Mouse (Mus musculus) forebrain, embryonic 15.5 days (tissue): ENCODE measurements around the gene Agpat2. TPM values are rescaled to one million over a fixed set of nuclear protein-coding genes. Genes with fewer than 3 reads are reported as not detected.
A peak's percentile ranks its signal among the peaks of the same experiment; 100 is the strongest.

Experiments
- ATAC-seq: fragments of 200-750 bp; cut with Nextera tagmentation; replicated peaks from 2 replicates; pipeline ENCODE4 v1.8.0; 2017; ENCODE audit warnings: mild to moderate bottlenecking, moderate TSS enrichment, moderate library complexity
- H3K27ac ChIP-seq: fragments of 300-500 bp; sonication (generic); replicated peaks from 2 replicates; pipeline ENCODE4 v1.5.1; 2015; ENCODE audit warnings: mild to moderate bottlenecking, inconsistent platforms
- H3K27me3 ChIP-seq: fragments of 300-500 bp; sonication (generic); 2 replicates; pipeline ENCODE4 v1.6.1; 2015; ENCODE audit warnings: inconsistent platforms
- H3K36me3 ChIP-seq: fragments of 300-500 bp; sonication (generic); 2 replicates; pipeline ENCODE4 v1.6.1; 2015; ENCODE audit warnings: mild to moderate bottlenecking, inconsistent platforms
- H3K4me1 ChIP-seq: fragments of 300-500 bp; sonication (generic); 2 replicates; pipeline ENCODE4 v1.6.1; 2015; ENCODE audit warnings: inconsistent platforms
- H3K4me2 ChIP-seq: fragments of 300-500 bp; sonication (generic); replicated peaks from 2 replicates; pipeline ENCODE4 v1.6.1; 2015; ENCODE audit warnings: mild to moderate bottlenecking, inconsistent platforms
- H3K4me3 ChIP-seq: fragments of 300-500 bp; sonication (generic); 2 replicates; pipeline ENCODE4 v1.5.1; 2015; ENCODE audit warnings: mild to moderate bottlenecking, inconsistent platforms
- H3K9ac ChIP-seq: fragments of 300-500 bp; sonication (generic); replicated peaks from 2 replicates; pipeline ENCODE4 v1.6.1; 2015; ENCODE audit warnings: mild to moderate bottlenecking, inconsistent platforms
- H3K9me3 ChIP-seq: fragments of 300-500 bp; sonication (generic); 2 replicates; pipeline ENCODE4 v1.6.1; 2016; ENCODE audit warnings: inconsistent platforms
- WGBS: fragments of 180-500 bp; shearing (Covaris S2); methylation state at CpG from one replicate; pipeline ENCODE4 v1.1.7; 2015; ENCODE audit warnings: mixed read lengths; 5-methylcytosine and 5-hydroxymethylcytosine counted together
- polyA plus RNA-seq: library from polyadenylated mRNA; unstranded; fragments of >200 nt; fragmentation: Nextera tagmentation; extraction: Ambion mirVana; gene quantifications from 2 replicates; pipeline ENCODE4 v1.2.1, GENCODE M21; 2015

The Agpat2 gene
- polyA plus RNA-seq, 1 experiment from 2014 or later: 3.9 TPM

GRCm38 (mm10) chr2:26561351-26562016 is 42.7 kb downstream of the Agpat2 start:
- Histone ChIP-seq H3K36me3 (no peaks in the 10 kb centered on the region), H3K27me3 (no peaks in the 10 kb centered on the region), H3K4me2 (no peak overlapping the region), H3K9me3 (no peaks in the 10 kb centered on the region), H3K4me3 (no peak overlapping the region), H3K9ac (no peak overlapping the region), H3K4me1 (0 out of 2 replicates have a peak, but pooled peaks cover 7% of the 10 kb centered on the region), H3K27ac (no peak overlapping the region)
- peak; percentile 51; the same call in 1 of the 2 replicates for ATAC-seq
- WGBS: 38% methylated on average over 6 of the region's 6 CpGs

GRCm38 (mm10) chr2:26560506-26560905 is 43.7 kb downstream of the Agpat2 start:
- Histone ChIP-seq H3K4me3 (no peak overlapping the region), H3K4me2 (no peak overlapping the region), H3K4me1 (0 out of 2 replicates have a peak, but pooled peaks cover 7% of the 10 kb centered on the region), H3K9ac (no peak overlapping the region), H3K27ac (no peak overlapping the region), H3K36me3 (no peaks in the 10 kb centered on the region), H3K9me3 (no peaks in the 10 kb centered on the region), H3K27me3 (no peaks in the 10 kb centered on the region)
- ATAC-seq: no peak
- WGBS: 84% methylated on average over 5 of the region's 5 CpGs

DNA sequence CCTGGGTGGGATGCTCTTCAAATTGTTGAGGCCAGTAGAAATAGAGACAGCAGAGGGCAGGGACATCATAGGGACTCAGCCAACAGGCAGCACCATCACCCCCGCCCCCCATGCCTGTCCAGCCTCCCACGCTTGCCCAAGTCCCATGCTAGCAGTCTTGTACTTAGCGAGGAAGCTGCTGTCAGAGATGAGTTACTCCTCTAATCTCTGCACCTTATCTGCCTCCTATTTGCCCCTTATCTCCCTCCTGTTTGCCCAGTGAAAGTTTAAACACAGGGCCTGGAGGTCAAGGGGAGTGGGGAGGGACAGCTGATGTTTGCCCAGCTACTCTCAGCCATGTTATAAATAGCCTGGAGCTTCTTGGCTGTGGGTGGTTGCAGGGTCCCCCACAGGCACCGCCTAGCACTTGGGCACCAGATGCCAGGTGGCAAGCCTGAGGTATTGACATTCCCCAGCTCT is 47.7 kb downstream of the Agpat2 start:
- Histone ChIP-seq H3K9me3 (no peaks in the 10 kb centered on the region), H3K27ac (no peak overlapping the region), H3K9ac (no peak overlapping the region), H3K36me3 (no peaks in the 10 kb centered on the region), H3K4me1 (0 out of 2 replicates have a peak, but pooled peaks cover 7% of the 10 kb centered on the region), H3K27me3 (no peaks in the 10 kb centered on the region), H3K4me2 (no peak overlapping the region), H3K4me3 (no peak overlapping the region)
- WGBS: 68% methylated on average over 4 of the region's 4 CpGs
- ATAC-seq: no peak

GRCm38 (mm10) chr2:26555076-26555475 is 49.1 kb downstream of the Agpat2 start:
- no peak overlapping the region for H3K27ac ChIP-seq
- no peak for ATAC-seq
- H3K27me3 ChIP-seq: no peaks in the 10 kb centered on the region
- H3K9me3 ChIP-seq: no peaks in the 10 kb centered on the region
- H3K4me2 ChIP-seq: no peak overlapping the region
- no peaks in the 10 kb centered on the region for H3K36me3 ChIP-seq
- H3K9ac ChIP-seq: no peak overlapping the region
- WGBS: 73% methylated on average over 4 of the region's 4 CpGs
- no peak overlapping the region for H3K4me3 ChIP-seq
- H3K4me1 ChIP-seq: peaks cover 9% of the 10 kb centered on the region; the same call in 1 of the 2 replicates

DNA sequence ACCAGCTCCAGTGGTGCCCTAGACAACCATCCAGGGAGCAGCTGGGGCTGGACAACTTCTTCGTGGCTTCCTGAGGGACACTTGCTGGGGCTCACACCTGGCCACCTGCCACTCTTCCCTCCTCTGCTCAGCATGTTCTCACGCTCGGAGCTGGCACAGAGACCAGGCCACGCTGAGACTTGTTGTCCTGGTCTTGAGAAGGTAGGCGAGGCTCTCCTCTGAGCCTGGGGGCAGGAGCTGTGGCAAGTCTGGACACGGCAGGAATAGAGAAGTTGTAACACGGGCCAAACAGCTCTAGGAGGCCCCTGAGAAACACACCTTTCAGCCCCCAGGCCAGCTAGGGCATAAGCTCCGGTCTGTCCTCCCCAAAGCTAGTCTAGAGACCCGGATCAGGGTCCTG is 50.3 kb downstream of the Agpat2 start:
- H3K9me3 ChIP-seq: no peaks in the 10 kb centered on the region
- H3K9ac ChIP-seq: no peak overlapping the region
- no peaks in the 10 kb centered on the region for H3K27me3 ChIP-seq
- H3K36me3 ChIP-seq: no peaks in the 10 kb centered on the region
- no peak for ATAC-seq
- H3K4me3 ChIP-seq: no peak overlapping the region
- no peak overlapping the region for H3K27ac ChIP-seq
- peaks cover 9% of the 10 kb centered on the region; the same call in 1 of the 2 replicates for H3K4me1 ChIP-seq
- no peak overlapping the region for H3K4me2 ChIP-seq
- WGBS: 84% methylated on average over 9 of the region's 9 CpGs

DNA sequence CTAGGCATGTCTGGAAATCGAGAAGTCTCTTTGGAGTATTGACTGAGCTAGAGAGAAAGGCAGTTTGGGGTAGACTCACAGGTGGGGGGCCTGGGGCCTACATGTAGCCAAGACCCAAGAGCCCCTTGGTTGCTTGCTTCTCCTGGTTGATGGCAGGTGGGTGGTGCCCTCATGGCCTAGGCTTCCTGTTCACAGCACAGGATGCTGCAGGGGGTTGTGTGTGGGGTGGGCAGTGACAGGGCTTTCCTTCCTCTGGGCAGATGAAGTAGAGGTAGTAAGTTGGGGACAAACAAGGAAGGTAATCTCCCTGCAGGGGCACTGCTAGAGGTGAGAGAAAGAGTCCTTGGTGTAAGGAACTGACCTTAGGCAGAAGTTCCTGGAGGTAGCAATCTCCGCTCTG is 52.2 kb downstream of the Agpat2 start:
- Histone ChIP-seq H3K27ac (no peak overlapping the region), H3K4me2 (no peak overlapping the region), H3K9me3 (no peaks in the 10 kb centered on the region), H3K9ac (no peak overlapping the region), H3K27me3 (no peaks in the 10 kb centered on the region), H3K36me3 (no peaks in the 10 kb centered on the region), H3K4me1 (peaks cover 9% of the 10 kb centered on the region; the same call in 1 of the 2 replicates), H3K4me3 (no peak overlapping the region)
- ATAC-seq: no peak
- 89% methylated on average over 2 of the region's 2 CpGs for WGBS

DNA sequence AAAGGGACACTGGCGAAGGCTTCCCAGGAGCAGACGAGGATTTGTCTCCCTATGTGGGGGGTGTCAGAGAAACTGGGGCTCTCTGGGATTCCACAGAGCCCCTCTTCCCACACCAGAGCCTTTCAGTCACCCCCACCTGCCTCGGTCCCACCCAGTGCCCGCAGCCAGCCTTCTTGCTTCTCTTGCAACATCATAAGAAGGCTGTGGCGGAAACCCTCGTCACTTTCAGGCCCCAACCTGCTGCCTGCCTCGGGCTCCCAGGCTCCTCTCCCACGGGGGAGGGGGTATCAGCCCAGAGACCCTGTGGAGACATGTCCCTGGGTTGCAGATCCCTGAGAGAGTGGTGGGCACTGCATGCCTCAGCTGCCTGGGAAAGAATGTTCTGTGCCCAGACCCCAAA is 52.8 kb downstream of the Agpat2 start:
- Histone ChIP-seq H3K4me1 (peaks cover 9% of the 10 kb centered on the region; the same call in 1 of the 2 replicates), H3K27me3 (no peaks in the 10 kb centered on the region), H3K4me2 (no peak overlapping the region), H3K9ac (no peak overlapping the region), H3K4me3 (no peak overlapping the region), H3K27ac (no peak overlapping the region), H3K36me3 (no peaks in the 10 kb centered on the region), H3K9me3 (no peaks in the 10 kb centered on the region)
- no peak for ATAC-seq
- WGBS: 71% methylated on average over 8 of the region's 8 CpGs

- 55% methylated on average over 3 of the region's 3 CpGs for WGBS
- no peaks in the 10 kb centered on the region for H3K27me3 ChIP-seq
- H3K9me3 ChIP-seq: no peaks in the 10 kb centered on the region
- H3K4me1 ChIP-seq: peaks cover 9% of the 10 kb centered on the region; the same call in 1 of the 2 replicates
- H3K4me3 ChIP-seq: no peak overlapping the region
- no peak for ATAC-seq
- H3K27ac ChIP-seq: no peak overlapping the region
- H3K36me3 ChIP-seq: no peaks in the 10 kb centered on the region
- no peak overlapping the region for H3K4me2 ChIP-seq
- no peak overlapping the region for H3K9ac ChIP-seq
Observed at GRCm38 (mm10) chr2:26550777-26551176, 53.4 kb downstream of the Agpat2 start.

DNA sequence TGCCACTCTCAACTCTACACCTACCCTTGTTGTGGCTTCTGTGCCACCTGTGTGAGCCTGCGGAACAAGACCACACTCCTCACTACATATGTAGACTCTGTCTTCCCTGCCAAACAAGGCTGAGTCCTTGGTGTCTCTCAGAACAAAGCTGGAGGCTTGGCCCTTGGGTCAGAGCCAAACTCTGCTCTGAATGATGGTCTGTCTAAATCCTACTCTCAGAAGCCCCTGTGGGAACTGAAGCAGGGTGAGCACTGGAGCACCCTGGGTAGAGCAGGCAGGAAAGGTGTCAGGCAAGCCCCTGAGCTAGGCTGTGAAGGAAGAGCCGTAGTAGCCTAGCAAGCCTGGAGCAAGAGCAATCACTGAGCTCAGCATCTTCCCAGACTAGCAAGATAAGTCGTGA is 54.0 kb downstream of the Agpat2 start:
- no peak for ATAC-seq
- Histone ChIP-seq H3K4me1 (peaks cover 9% of the 10 kb centered on the region; the same call in 1 of the 2 replicates), H3K9me3 (no peaks in the 10 kb centered on the region), H3K27ac (no peak overlapping the region), H3K9ac (no peak overlapping the region), H3K4me2 (no peak overlapping the region), H3K36me3 (no peaks in the 10 kb centered on the region), H3K4me3 (no peak overlapping the region), H3K27me3 (no peaks in the 10 kb centered on the region)
- WGBS: 70% methylated on average over 3 of the region's 3 CpGs

DNA sequence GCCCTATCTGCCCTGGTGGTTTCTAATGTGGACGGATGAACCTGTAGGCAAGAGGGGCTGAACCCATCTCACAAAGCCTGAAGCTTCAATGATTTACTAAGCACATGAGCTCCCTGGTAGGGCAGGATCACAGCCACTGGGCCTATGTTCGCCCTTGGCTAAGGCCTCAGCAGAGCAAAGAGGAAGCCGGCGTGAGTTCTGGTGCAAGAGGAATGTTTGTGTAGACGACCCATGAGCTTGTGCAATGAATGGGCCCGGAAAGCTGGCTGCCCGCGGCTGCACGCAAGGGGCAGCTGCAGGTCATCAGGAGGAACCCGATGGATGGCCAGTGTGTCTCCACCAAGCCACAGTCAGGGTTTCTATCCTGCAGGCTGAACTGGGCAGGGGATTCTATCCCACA is 54.4 kb downstream of the Agpat2 start:
- H3K9ac ChIP-seq: no peak overlapping the region
- H3K9me3 ChIP-seq: no peaks in the 10 kb centered on the region

DNA sequence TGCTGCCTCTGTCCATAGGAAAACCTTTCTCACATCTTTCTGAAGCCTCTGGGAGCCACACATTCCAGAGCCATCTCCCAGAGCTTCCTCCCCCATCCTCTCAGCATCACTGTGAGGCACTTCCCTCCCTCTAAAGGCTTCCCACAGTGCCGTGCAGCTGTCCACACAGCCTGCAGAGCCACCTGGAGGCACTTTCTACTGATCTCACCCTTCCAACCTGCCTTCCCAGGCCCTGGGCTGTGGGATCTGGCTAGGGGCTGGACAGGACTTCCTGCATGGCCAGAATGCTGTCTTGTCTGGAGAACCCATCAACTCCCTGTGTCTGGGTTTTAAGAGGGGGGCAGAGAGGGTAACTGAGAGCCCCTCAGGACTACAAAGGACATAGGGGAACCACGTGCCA is 56.7 kb downstream of the Agpat2 start:
- Histone ChIP-seq H3K9me3 (no peaks in the 10 kb centered on the region), H3K9ac (no peak overlapping the region), H3K27ac (no peak overlapping the region), H3K27me3 (no peaks in the 10 kb centered on the region), H3K4me2 (no peak overlapping the region), H3K4me1 (peaks cover 9% of the 10 kb centered on the region; the same call in 1 of the 2 replicates), H3K4me3 (no peak overlapping the region), H3K36me3 (no peaks in the 10 kb centered on the region)
- no peak for ATAC-seq
- 32% methylated on average over 2 of the region's 2 CpGs for WGBS

More for the DNA sequence above, 54.4 kb downstream of the Agpat2 start:
- Histone ChIP-seq H3K4me3 (no peak overlapping the region), H3K27ac (no peak overlapping the region), H3K27me3 (no peaks in the 10 kb centered on the region), H3K4me2 (no peak overlapping the region), H3K36me3 (no peaks in the 10 kb centered on the region), H3K4me1 (peaks cover 9% of the 10 kb centered on the region; the same call in 1 of the 2 replicates)
- no peak for ATAC-seq
- 86% methylated on average over 10 of the region's 10 CpGs for WGBS

DNA sequence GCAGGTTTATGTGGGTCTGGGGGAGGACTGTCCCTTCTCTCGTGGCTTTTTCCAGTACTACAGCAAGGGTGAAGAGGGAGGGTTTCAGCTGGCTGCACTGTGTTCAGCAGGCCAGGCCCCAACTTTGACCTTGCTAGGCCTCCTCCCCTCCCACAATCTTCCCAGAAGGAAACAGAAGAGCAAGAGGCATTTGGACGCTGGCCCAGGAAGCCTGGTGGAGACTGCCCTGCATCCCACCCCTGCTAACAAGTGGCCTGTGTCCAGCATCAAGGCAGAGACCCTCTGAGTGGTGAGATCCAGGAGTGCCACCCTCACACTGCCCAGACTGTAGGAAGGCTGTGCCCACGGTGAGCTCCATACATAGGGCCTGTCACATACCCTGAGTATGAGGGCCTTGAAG is 60.0 kb downstream of the Agpat2 start:
- Histone ChIP-seq H3K27me3 (no peaks in the 10 kb centered on the region), H3K36me3 (no peaks in the 10 kb centered on the region), H3K27ac (no peak overlapping the region), H3K4me2 (no peak overlapping the region), H3K4me3 (no peak overlapping the region), H3K9me3 (no peaks in the 10 kb centered on the region), H3K4me1 (peaks cover 18% of the 10 kb centered on the region), H3K9ac (no peak overlapping the region)
- no peak for ATAC-seq
- 74% methylated on average over 3 of the region's 3 CpGs for WGBS

- Histone ChIP-seq H3K4me1 (peaks cover 18% of the 10 kb centered on the region), H3K36me3 (no peaks in the 10 kb centered on the region), H3K27ac (no peak overlapping the region), H3K4me3 (no peak overlapping the region), H3K9me3 (no peaks in the 10 kb centered on the region), H3K27me3 (no peaks in the 10 kb centered on the region), H3K9ac (no peak overlapping the region), H3K4me2 (no peak overlapping the region)
- WGBS: 92% methylated on average over 8 of the region's 8 CpGs
- ATAC-seq: no peak
Observed at GRCm38 (mm10) chr2:26543768-26544167, 60.4 kb downstream of the Agpat2 start.
